Mouse (Mus musculus) MEL (cell line): Measurements from ENCODE around the gene Med25. TPM values are rescaled to one million over a fixed set of nuclear protein-coding genes. Genes with fewer than 3 reads are reported as not detected.

Experiments
- DNase-seq: peaks from one replicate; pipeline ENCODE4 v3.0.0; 2011; ENCODE audit warnings: low read depth, low spot score
- H3K27ac ChIP-seq: 2 replicates; pipeline ENCODE4 v1.5.1; 2012; ENCODE audit warnings: low read depth, mild to moderate bottlenecking, control low read depth, low read length, moderate library complexity; ENCODE audit not compliant: control insufficient read depth
- H3K27me3 ChIP-seq, 2 experiments: fragments of 150-350 bp in 1 of 2; sonication (generic) in 1 of 2; 2 replicates each; pipeline ENCODE4 v1.6.1; 2012; ENCODE audit warnings: low read length in 2 of 2, mild to moderate bottlenecking in 2 of 2, improper control_type of control experiment in 1 of 2, moderate library complexity in 1 of 2; ENCODE audit not compliant: insufficient read depth in 2 of 2, control insufficient read depth in 1 of 2
- H3K36me3 ChIP-seq, 2 experiments: 2 replicates each; pipeline ENCODE4 v1.6.1; 2012 to 2014; ENCODE audit warnings: low read length in 2 of 2, improper control_type of control experiment in 1 of 2, inconsistent platforms in 1 of 2, mild to moderate bottlenecking in 1 of 2; ENCODE audit not compliant: insufficient read depth in 2 of 2, control insufficient read depth in 1 of 2
- H3K4me1 ChIP-seq, 2 experiments: fragments of 150-350 bp in 1 of 2; sonication (generic) in 1 of 2; 2 replicates each; pipeline ENCODE4 v1.6.1; 2012; ENCODE audit warnings: low read length in 2 of 2, improper control_type of control experiment in 1 of 2, mild to moderate bottlenecking in 1 of 2; ENCODE audit not compliant: insufficient read depth in 2 of 2, control insufficient read depth in 1 of 2
- H3K4me3 ChIP-seq, 2 experiments: fragments of 150-350 bp in 1 of 2; sonication (generic) in 1 of 2; 2 replicates each; pipeline ENCODE4 v1.5.1; 2012; ENCODE audit warnings: low read depth in 2 of 2, low read length in 2 of 2, mild to moderate bottlenecking in 2 of 2, moderate library complexity in 2 of 2, control low read depth in 1 of 2, improper control_type of control experiment in 1 of 2; ENCODE audit not compliant: control insufficient read depth in 1 of 2, insufficient read depth in 1 of 2
- H3K79me2 ChIP-seq: 2 replicates; pipeline ENCODE4 v1.6.1; 2012; ENCODE audit warnings: mild to moderate bottlenecking, low read length, moderate library complexity; ENCODE audit not compliant: control insufficient read depth, poor library complexity, insufficient read depth
- H3K9ac ChIP-seq: 2 replicates; pipeline ENCODE4 v1.6.1; 2012; ENCODE audit warnings: low read depth, mild to moderate bottlenecking, control low read depth, low read length, moderate library complexity; ENCODE audit not compliant: control insufficient read depth, poor library complexity, severe bottlenecking
- H3K9me3 ChIP-seq: fragments of 150-350 bp; sonication (generic); replicated peaks from 2 replicates; pipeline ENCODE4 v1.6.1; 2012; ENCODE audit warnings: mild to moderate bottlenecking, low read length, improper control_type of control experiment, moderate library complexity; ENCODE audit not compliant: insufficient read depth
- BHLHE40 ChIP-seq: IDR thresholded peaks from 2 replicates; pipeline ENCODE4 v1.6.1; 2012; ENCODE audit warnings: low read depth, mild to moderate bottlenecking, inconsistent platforms, low read length, improper control_type of control experiment, borderline replicate concordance
- E2F4 ChIP-seq: IDR thresholded peaks from 2 replicates; pipeline ENCODE4 v1.6.1; 2011; ENCODE audit warnings: low read depth, low read length, improper control_type of control experiment, borderline replicate concordance
- GATA1 ChIP-seq: IDR thresholded peaks from 2 replicates; pipeline ENCODE4 v1.6.1; 2011; ENCODE audit warnings: low read depth, low read length, improper control_type of control experiment
- HCFC1 ChIP-seq: IDR thresholded peaks from 2 replicates; pipeline ENCODE4 v1.6.1; 2012; ENCODE audit warnings: low read depth, mild to moderate bottlenecking, inconsistent platforms, low read length, improper control_type of control experiment, moderate library complexity
- JUND ChIP-seq: IDR thresholded peaks from 2 replicates; pipeline ENCODE4 v1.6.1; 2011; ENCODE audit warnings: low read depth, mild to moderate bottlenecking, improper control_type of control experiment, low read length
- MAX ChIP-seq: IDR thresholded peaks from 2 replicates; pipeline ENCODE4 v1.6.1; 2011; ENCODE audit warnings: low read length, improper control_type of control experiment
- MEF2A ChIP-seq: IDR thresholded peaks from 2 replicates; pipeline ENCODE4 v1.6.1; 2014; ENCODE audit warnings: low read depth, mild to moderate bottlenecking, inconsistent platforms, low read length, improper control_type of control experiment; ENCODE audit not compliant: poor library complexity, insufficient replicate concordance, severe bottlenecking; ENCODE audit errors: extremely low read depth
- MYC ChIP-seq: IDR thresholded peaks from 2 replicates; pipeline ENCODE4 v1.6.1; 2011; ENCODE audit warnings: low read depth, mild to moderate bottlenecking, low read length, improper control_type of control experiment, moderate library complexity
- NELFE ChIP-seq: IDR thresholded peaks from 2 replicates; pipeline ENCODE4 v1.6.1; 2011; ENCODE audit warnings: low read depth, low read length, improper control_type of control experiment
- NRF1 ChIP-seq: IDR thresholded peaks from 2 replicates; pipeline ENCODE4 v1.6.1; 2014; ENCODE audit warnings: low read depth, mild to moderate bottlenecking, inconsistent platforms, low read length, improper control_type of control experiment, moderate library complexity; ENCODE audit not compliant: poor library complexity, insufficient read depth, severe bottlenecking
- POLR2AphosphoS2 ChIP-seq: IDR thresholded peaks from 2 replicates; pipeline ENCODE4 v1.6.1; 2011; ENCODE audit warnings: low read length, improper control_type of control experiment
- SIN3A ChIP-seq: IDR thresholded peaks from 2 replicates; pipeline ENCODE4 v1.6.1; 2012; ENCODE audit warnings: low read length, improper control_type of control experiment, inconsistent platforms
- TCF12 ChIP-seq: IDR thresholded peaks from 2 replicates; pipeline ENCODE4 v1.6.1; 2014; ENCODE audit warnings: low read depth, mild to moderate bottlenecking, inconsistent platforms, low read length, improper control_type of control experiment, moderate library complexity
- USF1 ChIP-seq: IDR thresholded peaks from 2 replicates; pipeline ENCODE4 v1.6.1; 2014; ENCODE audit warnings: low read depth, mild to moderate bottlenecking, inconsistent platforms, low read length, improper control_type of control experiment, moderate library complexity
- ZKSCAN1 ChIP-seq: IDR thresholded peaks from 2 replicates; pipeline ENCODE4 v1.6.1; 2012; ENCODE audit warnings: low read depth, mild to moderate bottlenecking, inconsistent platforms, low read length, improper control_type of control experiment, moderate library complexity
- polyA plus RNA-seq, 2 experiments: library from polyadenylated mRNA; stranded (reverse) in 1 of 2; unstranded in 1 of 2; fragments of >175 nt in 1 of 2; fragments of >200 nt in 1 of 2; gene quantifications; 2 replicates each; pipeline versions ENCODE4 v1.2.1 to v1.2.4; 2012; ENCODE audit warnings: low replicate concordance in 2 of 2, low read depth in 1 of 2; ENCODE audit not compliant: insufficient read length in 2 of 2, insufficient read depth in 1 of 2, missing spikeins in 1 of 2
- total RNA-seq: library from RNA; depleted of rRNA; stranded (reverse); fragments of 300-350 nt; gene quantifications from 2 replicates; pipeline ENCODE4 v1.2.3, GENCODE M21; 2012

Med25 gene
- total and polyA plus RNA-seq, 3 experiments, result 53.9 to 118 TPM; not detected in 1

GRCm38 (mm10) chr7:44853596-44854355, 38.7 kb downstream of the Med25 start:
- no peak overlapping the region for H3K27ac ChIP-seq
- no peaks in the 10 kb centered on the region for H3K9me3 ChIP-seq
- no peak overlapping the region for H3K9ac ChIP-seq
- H3K36me3 ChIP-seq, result peaks cover 0 to 20% of the 10 kb centered on the region in 2 experiments; a peak in 2 of 4 replicates
- no peak for DNase-seq
- no peak for TF ChIP-seq NELFE
- no peak for TF ChIP-seq HCFC1
- TF ChIP-seq MEF2A, result no peak
- no peak for TF ChIP-seq E2F4
- no peak for TF ChIP-seq BHLHE40
- TF ChIP-seq MAX, result no peak
- no peak for TF ChIP-seq MYC
- TF ChIP-seq JUND, result no peak
- no peak for TF ChIP-seq ZKSCAN1
- TF ChIP-seq SIN3A, result no peak
- no peak for TF ChIP-seq NRF1
- TF ChIP-seq, all 39 proteins: peak for 0
- Histone ChIP-seq H3K4me3 (no peak overlapping the region), H3K4me1 (peaks cover 5 to 31% of the 10 kb centered on the region in 2 experiments), H3K27me3 (no peaks in the 10 kb centered on the region), H3K79me2 (peaks cover 27% of the 10 kb centered on the region)

- H3K9ac ChIP-seq, result no peak overlapping the region
- H3K27me3 ChIP-seq, result no peaks in the 10 kb centered on the region
- H3K9me3 ChIP-seq, result no peaks in the 10 kb centered on the region
- peaks cover 5 to 27% of the 10 kb centered on the region in 2 experiments for H3K4me1 ChIP-seq
- H3K36me3 ChIP-seq, result peaks cover 0 to 20% of the 10 kb centered on the region in 2 experiments; a peak in 2 of 4 replicates
- H3K4me3 ChIP-seq, result no peak overlapping the region
- TF ChIP-seq POLR2AphosphoS2 (no peak), GATA1 (no peak), TCF12 (no peak), USF1 (no peak), JUND (no peak)
- peaks cover 29% of the 10 kb centered on the region for H3K79me2 ChIP-seq
- H3K27ac ChIP-seq, result no peak overlapping the region
- DNase-seq, result no peak
Measured at GRCm38 (mm10) chr7:44853065-44853464, 39.4 kb downstream of the Med25 start.
